Mouse (Mus musculus): ENCODE data around the gene Pxylp1.

DNA sequence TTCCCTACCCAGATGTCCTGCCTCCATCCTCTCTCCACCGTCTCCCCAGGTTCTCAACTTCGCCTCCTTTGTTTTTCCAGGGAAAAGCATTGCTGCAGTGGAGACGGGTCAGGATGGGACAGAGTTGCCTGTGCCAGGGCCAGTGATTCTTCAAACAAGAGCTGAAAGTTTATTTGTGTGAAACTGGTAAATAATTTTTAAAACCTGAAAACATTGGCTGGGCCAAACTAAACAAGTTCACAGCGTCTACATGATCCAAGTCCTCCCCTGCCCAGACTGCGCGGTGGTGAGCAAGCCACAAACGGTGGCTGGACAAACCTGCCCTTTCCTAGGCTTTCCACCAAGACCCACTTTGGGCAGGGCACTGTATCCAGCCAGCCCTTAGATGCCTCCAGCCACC is 41.4 kb downstream of the Pxylp1 start:
- no peak for TF ChIP-seq CTCF (IDR thresholded peaks at IDR 0.05; ENCODE audit: low read depth, low read length)
- TF ChIP-seq GATA1 (IDR thresholded peaks at IDR 0.05; ENCODE audit: borderline replicate concordance, low read length) = no peak
- no peak for TF ChIP-seq TAL1 (conservative IDR thresholded peaks at IDR 0.05; ENCODE audit: low read depth, low read length)
- no peak for TF ChIP-seq POLR2AphosphoS5 (IDR thresholded peaks at IDR 0.05; ENCODE audit: insufficient replicate concordance, low read depth, low read length)

Measured in G1E (cell line).